In the genomic region with DNA sequence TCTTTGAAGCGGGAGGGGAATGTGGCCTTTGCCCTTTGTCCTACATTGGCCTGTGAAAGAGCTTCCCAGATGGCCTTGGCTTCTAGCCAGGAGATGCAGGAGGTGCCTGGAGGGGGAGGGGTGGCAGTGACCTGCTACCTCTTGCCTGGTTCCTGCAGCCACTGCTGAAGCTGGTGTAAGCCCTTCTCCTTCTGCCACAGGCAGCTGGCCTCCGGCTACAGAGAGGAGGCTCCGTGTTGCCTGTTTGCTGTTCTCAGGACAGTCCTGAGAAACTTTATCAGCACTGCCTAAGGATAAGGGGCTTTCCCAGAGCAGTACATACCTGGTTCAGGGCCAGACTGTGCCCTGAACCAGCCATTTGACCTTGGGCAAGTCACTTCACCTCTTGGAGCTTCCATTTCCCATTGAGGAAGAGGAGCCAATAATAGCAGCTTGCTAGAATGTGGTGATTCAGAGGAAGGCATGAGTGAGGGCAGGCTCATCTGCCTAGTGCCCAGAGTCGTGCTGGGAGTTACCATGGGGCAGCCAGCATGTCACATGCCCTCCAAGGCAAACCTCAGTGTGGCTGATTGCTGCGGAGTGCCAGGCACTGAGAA, we compare ENCODE assay signal across 8 mouse cellular contexts. TPM values are rescaled to one million over a fixed set of nuclear protein-coding genes. Genes with fewer than 3 reads are reported as not detected.
DNase-seq lines count a peak whose midpoint lies in the region; ATAC-seq and TF ChIP-seq lines count a peak whose summit lies in the region.

No protein-coding gene starts in this region.

- DNase-seq in gastrocnemius, adult 2 months = peak; percentile 80
- no peak for DNase-seq in gastrocnemius, postnatal 36 days
- peak; percentile 91 for DNase-seq in adrenal gland, postnatal 14 days
- DNase-seq in forebrain, postnatal 0 days = peak; percentile 20
- peak; percentile 62 for DNase-seq in lung, adult 2 months
- no peak for DNase-seq in layer of hippocampus, adult 18-20 months (ENCODE audit: low spot score in 2 of 2)
- no peak for DNase-seq in left cerebral cortex, postnatal 36 days (ENCODE audit: low spot score in 2 of 2)

- no peaks in the 10 kb centered on the region for H3K9me3 ChIP-seq in forebrain, postnatal 0 days (ENCODE audit: low read length)
- H3K9me3 ChIP-seq in intestine, postnatal 0 days (ENCODE audit: control insufficient read depth) = no peaks in the 10 kb centered on the region

- no peaks in the 10 kb centered on the region for H3K36me3 ChIP-seq in forebrain, postnatal 0 days (ENCODE audit: insufficient read depth)
- H3K36me3 ChIP-seq in intestine, postnatal 0 days (ENCODE audit: control insufficient read depth, insufficient read depth) = peaks cover 75% of the 10 kb centered on the region

- H3K27me3 ChIP-seq in forebrain, postnatal 0 days (ENCODE audit: insufficient read depth, low read length) = no peaks in the 10 kb centered on the region
- H3K27me3 ChIP-seq in intestine, postnatal 0 days (replicated peaks; ENCODE audit: control insufficient read depth, insufficient read depth, low read length) = no peaks in the 10 kb centered on the region

- H3K4me3 ChIP-seq in gastrocnemius, adult 2 months = no peak overlapping the region
- no peak overlapping the region for H3K4me3 ChIP-seq in forebrain, postnatal 0 days (ENCODE audit: low read depth, low read length)
- H3K4me3 ChIP-seq in intestine, postnatal 0 days (ENCODE audit: low read depth, low read length) = no peak overlapping the region
- no peak overlapping the region for H3K4me3 ChIP-seq in lung, adult 2 months (replicated peaks; ENCODE audit: extremely low read depth, low read depth, low read length)

- intact Hi-C loops in gastrocnemius, adult 2 months (cut with DNase I) = no loop called here
- intact Hi-C loops in gastrocnemius, postnatal 36 days (cut with DNase I) = no loop called here
- intact Hi-C loops in left cerebral cortex, postnatal 36 days (cut with DNase I) = no loop called here

- H3K9ac ChIP-seq in forebrain, postnatal 0 days = no peak overlapping the region
- no peak overlapping the region for H3K9ac ChIP-seq in intestine, postnatal 0 days (ENCODE audit: low read depth, low read length)

- 44% methylated on average over 5 of the region's 5 CpGs for WGBS in forebrain, postnatal 0 days
- 49% methylated on average over 5 of the region's 5 CpGs for WGBS in intestine, postnatal 0 days
- 40% methylated on average over 5 of the region's 5 CpGs for WGBS in lung, adult 2 months

- no peaks in the 10 kb centered on the region for H3K4me1 ChIP-seq in forebrain, postnatal 0 days (ENCODE audit: insufficient read depth)
- H3K4me1 ChIP-seq in intestine, postnatal 0 days (replicated peaks; ENCODE audit: control insufficient read depth, insufficient read depth, low read length) = peaks cover 5% of the 10 kb centered on the region; the same call in 1 of the 2 replicates
- peaks cover 8% of the 10 kb centered on the region for H3K4me1 ChIP-seq in lung, adult 2 months (ENCODE audit: control insufficient read depth, insufficient read depth, low read length)

- TF ChIP-seq POLR2A in lung, adult 2 months (IDR thresholded peaks at IDR 0.05; ENCODE audit: borderline replicate concordance, extremely low read depth, low read depth, low read length) = no peak

- H3K4me2 ChIP-seq in forebrain, postnatal 0 days (ENCODE audit: low read depth) = no peak overlapping the region
- H3K4me2 ChIP-seq in intestine, postnatal 0 days (replicated peaks; ENCODE audit: low read depth) = no peak overlapping the region

- TF ChIP-seq CTCF in gastrocnemius, adult 2 months (IDR thresholded peaks at IDR 0.05) = no peak
- no peak for TF ChIP-seq CTCF in forebrain, postnatal 0 days (IDR thresholded peaks at IDR 0.05; ENCODE audit: low read depth)
- no peak for TF ChIP-seq CTCF in intestine, postnatal 0 days (IDR thresholded peaks at IDR 0.05; ENCODE audit: low read depth)
- TF ChIP-seq CTCF in lung, adult 2 months (IDR thresholded peaks at IDR 0.05; ENCODE audit: insufficient read depth, low read length) = no peak

- peak overlapping the region; percentile 82 for H3K27ac ChIP-seq in gastrocnemius, adult 2 months
- H3K27ac ChIP-seq in forebrain, postnatal 0 days (ENCODE audit: low read depth, low read length) = no peak overlapping the region
- H3K27ac ChIP-seq in intestine, postnatal 0 days (ENCODE audit: low read depth, low read length) = peak overlapping the region; percentile 24

- no peak for ATAC-seq in forebrain, postnatal 0 days
- ATAC-seq in intestine, postnatal 0 days = peak; percentile 86

RNA-seq across cellular contexts. Expression of gene Tgm2, which starts 15.7 kb away (rescaled TPM):
- 10 to 100 TPM; 44.2 to 55.4 TPM for total RNA-seq in gastrocnemius, adult 2 months (2021)
- total RNA-seq in gastrocnemius, postnatal 36 days (2021) = 10 to 100 TPM; 41.0 to 53.1 TPM
- total RNA-seq in adrenal gland, postnatal 14 days (2021) = 69.0 and 75.1 TPM in 2 replicates
- 9.1 and 13.0 TPM in 2 replicates for total RNA-seq in forebrain, postnatal 0 days (2014; rRNA removed)
- 6.1 TPM in 2 replicates for polyA plus RNA-seq in forebrain, postnatal 0 days (2015; fragmentation: Nextera tagmentation; extraction: Ambion mirVana)
- 40.0 and 40.4 TPM in 2 replicates for polyA plus RNA-seq in intestine, postnatal 0 days (2015; fragmentation: Nextera tagmentation; extraction: Ambion mirVana)
- polyA plus RNA-seq in lung, adult 2 months (2012; rRNA removed) = 285 and 297 TPM in 2 replicates
- 10 to 100 TPM; 11.0 to 11.1 TPM for total RNA-seq in layer of hippocampus, adult 18-20 months (2021)
- total RNA-seq in left cerebral cortex, postnatal 36 days (2021) = 10 to 100 TPM; 11.2 to 11.5 TPM

Comparison
In these comparisons a context has a peak if more than half of its experiments do, and no peak if none do; other contexts are left out.
1. DNase-seq: peak in gastrocnemius, adult 2 months (single experiment), adrenal gland, postnatal 14 days (single experiment), forebrain, postnatal 0 days (single experiment) and lung, adult 2 months (single experiment); none in gastrocnemius, postnatal 36 days (0 of 2), layer of hippocampus, adult 18-20 months (0 of 2) and left cerebral cortex, postnatal 36 days (0 of 2).